Mouse (Mus musculus) liver, postnatal 0 days (tissue): Measurements from ENCODE around the gene Ncf2.

Experiments
- CTCF ChIP-seq: sonication (generic); IDR thresholded peaks from 2 replicates; pipeline ENCODE4 v1.5.1; 2016; ENCODE audit warnings: antibody characterized with exemption, low read depth
- EP300 ChIP-seq: IDR thresholded peaks from 2 replicates; pipeline ENCODE4 v1.6.1; 2016; ENCODE audit warnings: antibody characterized with exemption, low read depth, mild to moderate bottlenecking

GRCm38 (mm10) chr1:152869901-152870300 lies 69.9 kb downstream of the Ncf2 start:
- TF ChIP-seq EP300 = no peak
- no peak for TF ChIP-seq CTCF
